Comparison of ENCODE assay signal across 20 mouse cellular contexts in genomic region chr5:66137250-66137649, GRCm38 (mm10). TPM values are rescaled to one million over a fixed set of nuclear protein-coding genes. Genes with fewer than 3 reads are reported as not detected.
DNase-seq lines count a peak whose midpoint lies in the region; ATAC-seq and TF ChIP-seq lines count a peak whose summit lies in the region.
"Had no signal": no experiment of that assay in that cellular context is flagged by ENCODE, and none has a peak within 500 bp of the region (broad histone marks: within the 10 kb centered on the region; RNA-seq: fewer than 3 reads in every experiment).

No protein-coding gene starts in this region.

- TF ChIP-seq CTCF in liver, adult 2 months (IDR thresholded peaks at IDR 0.05; ENCODE audit: low read depth, low read length) = no peak

- H3K4me3 ChIP-seq in liver, adult 2 months (ENCODE audit: insufficient read depth, low read depth, low read length) = no peak overlapping the region
- no peak overlapping the region for H3K4me3 ChIP-seq in liver, embryonic 11.5 days (ENCODE audit: low read depth, low read length)
- no peak overlapping the region for H3K4me3 ChIP-seq in macrophage (ENCODE audit: inconsistent target)
- H3K4me3 ChIP-seq in forebrain, embryonic 16.5 days (replicated peaks; ENCODE audit: low read length) = no peak overlapping the region
- H3K4me3 ChIP-seq: embryonic facial prominence, embryonic 15.5 days; forebrain, embryonic 12.5 days; limb, embryonic 13.5 days; midbrain, embryonic 13.5 days; myocyte had no signal

- H3K4me2 ChIP-seq in liver, embryonic 11.5 days = no peak overlapping the region
- no peak overlapping the region for H3K4me2 ChIP-seq in forebrain, embryonic 16.5 days (ENCODE audit: low read length)
- H3K4me2 ChIP-seq: embryonic facial prominence, embryonic 15.5 days; forebrain, embryonic 12.5 days; hindbrain, embryonic 14.5 days; limb, embryonic 13.5 days; midbrain, embryonic 13.5 days had no signal

- H3K27ac ChIP-seq in liver, adult 2 months (replicated peaks; ENCODE audit: insufficient read depth, low read depth, low read length) = peak overlapping the region; percentile 34; the same call in 1 of the 2 replicates
- no peak overlapping the region for H3K27ac ChIP-seq in liver, embryonic 11.5 days (ENCODE audit: low read depth, low read length)
- H3K27ac ChIP-seq in macrophage = peak overlapping the region; percentile 94
- H3K27ac ChIP-seq in forebrain, embryonic 16.5 days (ENCODE audit: low read length) = no peak overlapping the region
- H3K27ac ChIP-seq: embryonic facial prominence, embryonic 15.5 days; forebrain, embryonic 12.5 days; hindbrain, embryonic 14.5 days; limb, embryonic 13.5 days; midbrain, embryonic 13.5 days had no signal

- whole genome bisulfite sequencing in liver, adult 2 months = 48% methylated on average over 4 of the region's 4 CpGs
- WGBS in liver, embryonic 11.5 days = 56% methylated on average over 4 of the region's 4 CpGs
- 22% methylated on average over 4 of the region's 4 CpGs for WGBS in macrophage (ENCODE audit: missing documents)
- 40% methylated on average over 4 of the region's 4 CpGs for WGBS in forebrain, embryonic 16.5 days

- no peaks in the 10 kb centered on the region for H3K9me3 ChIP-seq in liver, embryonic 11.5 days (ENCODE audit: control insufficient read depth, low read length)
- no peaks in the 10 kb centered on the region for H3K9me3 ChIP-seq in forebrain, embryonic 16.5 days (ENCODE audit: control insufficient read depth, low read length)
- H3K9me3 ChIP-seq: embryonic facial prominence, embryonic 15.5 days; forebrain, embryonic 12.5 days; limb, embryonic 13.5 days; midbrain, embryonic 13.5 days had no signal

- no peaks in the 10 kb centered on the region for H3K27me3 ChIP-seq in liver, adult 2 months (ENCODE audit: control insufficient read depth, insufficient read depth, low read length)
- no peaks in the 10 kb centered on the region for H3K27me3 ChIP-seq in liver, embryonic 11.5 days (replicated peaks; ENCODE audit: control insufficient read depth, insufficient read depth, low read length)
- H3K27me3 ChIP-seq in forebrain, embryonic 16.5 days (replicated peaks; ENCODE audit: control insufficient read depth, insufficient read depth, low read length) = no peaks in the 10 kb centered on the region
- H3K27me3 ChIP-seq: embryonic facial prominence, embryonic 15.5 days; forebrain, embryonic 12.5 days; midbrain, embryonic 13.5 days had no signal

- H3K9ac ChIP-seq in liver, adult 2 months (ENCODE audit: low read depth, low read length) = no peak overlapping the region
- no peak overlapping the region for H3K9ac ChIP-seq in liver, embryonic 11.5 days (ENCODE audit: low read depth, low read length)
- no peak overlapping the region for H3K9ac ChIP-seq in forebrain, embryonic 16.5 days (replicated peaks; ENCODE audit: low read depth, low read length)
- H3K9ac ChIP-seq: embryonic facial prominence, embryonic 15.5 days; forebrain, embryonic 12.5 days; hindbrain, embryonic 14.5 days; limb, embryonic 13.5 days; midbrain, embryonic 13.5 days had no signal

- 0 out of 2 replicates have a peak, but pooled peaks cover 2% of the 10 kb centered on the region for H3K36me3 ChIP-seq in liver, adult 2 months (ENCODE audit: control insufficient read depth, insufficient read depth, low read length)
- H3K36me3 ChIP-seq in liver, embryonic 11.5 days (ENCODE audit: control insufficient read depth, insufficient read depth, low read length) = no peaks in the 10 kb centered on the region
- peaks cover 38% of the 10 kb centered on the region for H3K36me3 ChIP-seq in macrophage (ENCODE audit: inconsistent target)
- no peaks in the 10 kb centered on the region for H3K36me3 ChIP-seq in forebrain, embryonic 16.5 days (ENCODE audit: control insufficient read depth, insufficient read depth)
- H3K36me3 ChIP-seq: embryonic facial prominence, embryonic 15.5 days; forebrain, embryonic 12.5 days; limb, embryonic 13.5 days; midbrain, embryonic 13.5 days had no signal

- no peak for ATAC-seq in liver, embryonic 11.5 days (replicated peaks; ENCODE audit: low FRiP score)
- no peak for ATAC-seq in forebrain, embryonic 16.5 days
- ATAC-seq: midbrain, embryonic 13.5 days had no signal

- peaks cover 24% of the 10 kb centered on the region; the same call in 1 of the 2 replicates for H3K79me2 ChIP-seq in liver, adult 2 months (ENCODE audit: control insufficient read depth, insufficient read depth, low read length)
- peaks cover 99% of the 10 kb centered on the region for H3K79me2 ChIP-seq in macrophage (ENCODE audit: inconsistent target)

- no peak for TF ChIP-seq POLR2A in liver, adult 2 months (IDR thresholded peaks at IDR 0.05; ENCODE audit: extremely low read depth, insufficient read depth, low read length)

- DNase-seq in adrenal gland, adult 2 months = peak; percentile 79
- DNase-seq in adrenal gland, postnatal 25 days = no peak
- DNase-seq in liver, adult 2 months (ENCODE audit: extremely low read depth, low read depth, low spot score) = peak; percentile 42
- no peak for DNase-seq in liver, embryonic 11.5 days (ENCODE audit: low spot score)
- peak; percentile 27 for DNase-seq in adipocyte (ENCODE audit: low spot score)
- no peak for DNase-seq in urinary bladder, postnatal 10 days (ENCODE audit: low spot score)
- DNase-seq: cerebellum, adult 9-10 months; heart, postnatal 10 days; kidney, adult 11 months; kidney, postnatal 10 days; lung, adult 2 months; thymus, postnatal 14 days had no signal

- peaks cover 42% of the 10 kb centered on the region for H3K4me1 ChIP-seq in liver, adult 2 months (ENCODE audit: control insufficient read depth, insufficient read depth, low read length)
- no peaks in the 10 kb centered on the region for H3K4me1 ChIP-seq in liver, embryonic 11.5 days (replicated peaks; ENCODE audit: control insufficient read depth, insufficient read depth, low read length)
- no peaks in the 10 kb centered on the region for H3K4me1 ChIP-seq in forebrain, embryonic 16.5 days (replicated peaks; ENCODE audit: control insufficient read depth, insufficient read depth, low read length)
- H3K4me1 ChIP-seq: embryonic facial prominence, embryonic 15.5 days had no signal

RNA-seq across cellular contexts. Expression of gene Rbm47, which starts 35.7 kb away (rescaled TPM):
- 100 to 1,000 TPM in 1 of 2 experiments, 10 to 100 TPM in 1; 78.8 to 121 TPM for total RNA-seq in adrenal gland, adult 2 months (2021)
- polyA plus RNA-seq in adrenal gland, adult 2 months (2012; rRNA removed) = 62.9 and 84.7 TPM in 2 replicates
- 115 and 116 TPM in 2 replicates for total RNA-seq in adrenal gland, postnatal 25 days (2021)
- 63.5 and 81.8 TPM in 2 replicates for total RNA-seq in liver, adult 2 months (2014; rRNA removed)
- polyA plus RNA-seq in liver, adult 2 months (2012; rRNA removed) = 47.4 and 58.7 TPM in 2 replicates
- polyA plus RNA-seq in liver, embryonic 11.5 days (2014; fragmentation: Nextera tagmentation; extraction: Ambion mirVana) = 13.5 and 13.9 TPM in 2 replicates
- total RNA-seq in macrophage (2018; cell fraction: chromatin; rRNA removed) = 100 to 1,000 TPM; 212 to 432 (median 310) TPM
- total RNA-seq in macrophage (2018; cell fraction: cytosol; rRNA removed) = 100 to 1,000 TPM in 10 of 26 experiments, 10 to 100 TPM in 16; 76.7 to 169 (median 96.4) TPM
- 100 to 1,000 TPM; 195 to 431 (median 259) TPM for total RNA-seq in macrophage (2018; cell fraction: nucleus; rRNA removed)
- polyA plus RNA-seq in macrophage (2018) = 35.3 to 62.0 TPM (median 41.0 TPM) in 3 replicates
- 2.0 and 3.0 TPM in 2 replicates for polyA plus RNA-seq in forebrain, embryonic 16.5 days (2015; fragmentation: Nextera tagmentation; extraction: Ambion mirVana)

Comparison
In these comparisons a context has a peak if more than half of its experiments do, and no peak if none do; other contexts are left out.
1. DNase-seq: peak in adrenal gland, adult 2 months (single experiment), liver, adult 2 months (single experiment) and adipocyte (single experiment); none in adrenal gland, postnatal 25 days (single experiment), liver, embryonic 11.5 days (single experiment) and urinary bladder, postnatal 10 days (single experiment).
2. H3K27ac ChIP-seq: peak in liver, adult 2 months (single experiment) and macrophage (single experiment); none in liver, embryonic 11.5 days (single experiment) and forebrain, embryonic 16.5 days (single experiment).